Mouse (Mus musculus) lung, embryonic 14.5 days (tissue): ENCODE results near the gene Zbtb22. TPM values are rescaled to one million over a fixed set of nuclear protein-coding genes. Genes with fewer than 3 reads are reported as not detected.
A peak's percentile ranks its signal among the peaks of the same experiment; 100 is the strongest.

Source experiments
- ATAC-seq: fragments of 200-750 bp; cut with Nextera tagmentation; 2 replicates; pipeline ENCODE4 v1.8.0; 2017; ENCODE audit warnings: mild to moderate bottlenecking, moderate TSS enrichment, moderate library complexity; ENCODE audit not compliant: insufficient read depth
- DNase-seq: peaks from one replicate; pipeline ENCODE4 v3.0.0-alpha.2; 2015
- H3K27ac ChIP-seq: fragments of 300-500 bp; sonication (generic); 2 replicates; pipeline ENCODE4 v1.5.1; 2014; ENCODE audit warnings: low read depth, mild to moderate bottlenecking, moderate library complexity
- H3K27me3 ChIP-seq: fragments of 300-500 bp; sonication (generic); 2 replicates; pipeline ENCODE4 v1.6.1; 2014; ENCODE audit warnings: low read length, control low read depth; ENCODE audit not compliant: insufficient read depth
- H3K36me3 ChIP-seq: fragments of 300-500 bp; sonication (generic); 2 replicates; pipeline ENCODE4 v1.6.1; 2014; ENCODE audit warnings: control low read depth; ENCODE audit not compliant: insufficient read depth
- H3K4me1 ChIP-seq: fragments of 300-500 bp; sonication (generic); 2 replicates; pipeline ENCODE4 v1.6.1; 2014; ENCODE audit warnings: antibody characterized with exemption, control low read depth; ENCODE audit not compliant: insufficient read depth
- H3K4me2 ChIP-seq: fragments of 300-500 bp; sonication (generic); 2 replicates; pipeline ENCODE4 v1.6.1; 2014; ENCODE audit warnings: mild to moderate bottlenecking
- H3K4me3 ChIP-seq: fragments of 300-500 bp; sonication (generic); 2 replicates; pipeline ENCODE4 v1.5.1; 2014; ENCODE audit warnings: low read depth, low read length
- H3K9ac ChIP-seq: fragments of 300-500 bp; sonication (generic); 2 replicates; pipeline ENCODE4 v1.6.1; 2014
- H3K9me3 ChIP-seq: fragments of 300-500 bp; sonication (generic); 2 replicates; pipeline ENCODE4 v1.6.1; 2016; ENCODE audit warnings: low read depth, low read length, control low read depth
- CTCF ChIP-seq: IDR thresholded peaks from 2 replicates; pipeline ENCODE4 v1.5.1; 2016; ENCODE audit warnings: antibody characterized with exemption, low read depth
- WGBS: fragments of 180-500 bp; shearing (Covaris S2); extraction: QIAGEN DNeasy Blood & Tissue Kit; methylation state at CpG from one replicate; pipeline ENCODE4 v1.1.7; 2014; 5-methylcytosine and 5-hydroxymethylcytosine counted together
- polyA plus RNA-seq: library from polyadenylated mRNA; unstranded; fragments of >200 nt; fragmentation: Nextera tagmentation; extraction: Ambion mirVana; gene quantifications from 2 replicates; pipeline ENCODE4 v1.2.1, GENCODE M21; 2014

Zbtb22 gene
- polyA plus RNA-seq, 1 experiment from 2014 or later, result 13.2 TPM

GRCm38 (mm10) chr17:33913264-33913663 lies 2.4 kb upstream of the Zbtb22 start:
- no peaks in the 10 kb centered on the region for H3K9me3 ChIP-seq
- no peak for ATAC-seq
- WGBS, result 91% methylated on average over 10 of the region's 10 CpGs
- H3K27me3 ChIP-seq, result no peaks in the 10 kb centered on the region
- H3K9ac ChIP-seq, result no peak overlapping the region
- H3K4me3 ChIP-seq, result no peak overlapping the region
- peaks cover 60% of the 10 kb centered on the region for H3K36me3 ChIP-seq
- no peak for TF ChIP-seq CTCF
- no peaks in the 10 kb centered on the region; the same call in 1 of the 2 replicates for H3K4me1 ChIP-seq
- no peak overlapping the region for H3K27ac ChIP-seq
- no peak overlapping the region for H3K4me2 ChIP-seq
- no peak for DNase-seq

- Histone ChIP-seq H3K27ac (no peak overlapping the region), H3K36me3 (peaks cover 61% of the 10 kb centered on the region), H3K4me3 (no peak overlapping the region), H3K27me3 (no peaks in the 10 kb centered on the region), H3K4me2 (no peak overlapping the region), H3K9me3 (no peaks in the 10 kb centered on the region), H3K9ac (no peak overlapping the region), H3K4me1 (peaks cover 2% of the 10 kb centered on the region)
- WGBS, result 94% methylated on average over 8 of the region's 8 CpGs
- DNase-seq (no peak), ATAC-seq (no peak)
- no peak for TF ChIP-seq CTCF
Observed at GRCm38 (mm10) chr17:33913905-33914304, 1.8 kb upstream of the Zbtb22 start.

- Histone ChIP-seq H3K4me1 (peaks cover 5% of the 10 kb centered on the region), H3K4me3 (peak overlapping the region; percentile 56; the same call in 1 of the 2 replicates), H3K9ac (peak overlapping the region; percentile 4; the same call in 1 of the 2 replicates), H3K9me3 (no peaks in the 10 kb centered on the region), H3K36me3 (peaks cover 61% of the 10 kb centered on the region), H3K4me2 (peak overlapping the region; percentile 72), H3K27me3 (no peaks in the 10 kb centered on the region), H3K27ac (no peak overlapping the region)
- DNase-seq (no peak), ATAC-seq (no peak)
- no peak; the same call in 1 of the 2 replicates for TF ChIP-seq CTCF
- 68% methylated on average over 13 of the region's 13 CpGs for WGBS
Observed at GRCm38 (mm10) chr17:33914969-33915391, 724 bp upstream of the Zbtb22 start.

GRCm38 (mm10) chr17:33916294-33916693 lies 590 bp downstream of the Zbtb22 start:
- H3K27me3 ChIP-seq, result no peaks in the 10 kb centered on the region
- peak overlapping the region; percentile 56 for H3K4me3 ChIP-seq
- peaks cover 54% of the 10 kb centered on the region for H3K36me3 ChIP-seq
- no peaks in the 10 kb centered on the region for H3K9me3 ChIP-seq
- H3K27ac ChIP-seq, result peak overlapping the region; percentile 85
- peaks cover 5% of the 10 kb centered on the region for H3K4me1 ChIP-seq
- 2% methylated on average over 20 of the region's 20 CpGs for WGBS
- peak; percentile 14 for ATAC-seq
- DNase-seq, result peak; percentile 73
- H3K4me2 ChIP-seq, result peak overlapping the region; percentile 72
- H3K9ac ChIP-seq, result peak overlapping the region; percentile 62
- TF ChIP-seq CTCF, result no peak

GRCm38 (mm10) chr17:33916847-33917655 lies 1.3 kb downstream of the Zbtb22 start:
- Histone ChIP-seq H3K4me1 (peaks cover 5% of the 10 kb centered on the region; the same call in 1 of the 2 replicates), H3K9ac (peak overlapping the region; percentile 62), H3K27ac (no peak overlapping the region), H3K4me3 (peak overlapping the region; percentile 56), H3K9me3 (no peaks in the 10 kb centered on the region), H3K36me3 (peaks cover 46% of the 10 kb centered on the region), H3K27me3 (no peaks in the 10 kb centered on the region), H3K4me2 (peak overlapping the region; percentile 72)
- TF ChIP-seq CTCF, result no peak
- ATAC-seq (no peak), DNase-seq (no peak)
- 73% methylated on average over 31 of the region's 31 CpGs for WGBS

GRCm38 (mm10) chr17:33917656-33918292 lies 2.1 kb downstream of the Zbtb22 start:
- DNase-seq, result no peak
- TF ChIP-seq CTCF, result no peak
- H3K4me1 ChIP-seq, result peaks cover 5% of the 10 kb centered on the region; the same call in 1 of the 2 replicates
- ATAC-seq, result no peak
- no peaks in the 10 kb centered on the region for H3K27me3 ChIP-seq
- no peak overlapping the region for H3K9ac ChIP-seq
- H3K27ac ChIP-seq, result no peak overlapping the region
- no peak overlapping the region; the same call in 1 of the 2 replicates for H3K4me2 ChIP-seq
- peaks cover 40% of the 10 kb centered on the region for H3K36me3 ChIP-seq
- H3K9me3 ChIP-seq, result no peaks in the 10 kb centered on the region
- 83% methylated on average over 18 of the region's 18 CpGs for WGBS
- H3K4me3 ChIP-seq, result 0 out of 2 replicates have a peak overlapping the region, but pooled peaks have one; percentile 56
